Mouse (Mus musculus) E14TG2a.4 (cell line): Measurements from ENCODE around the gene Tbcb.

ENCODE experiments used
- CTCF ChIP-seq: conservative IDR thresholded peaks from 2 replicates; pipeline ENCODE4 v1.5.1; 2014; ENCODE audit warnings: low read length
- NANOG ChIP-seq: IDR thresholded peaks from 2 replicates; pipeline ENCODE4 v1.6.1; 2014; ENCODE audit warnings: borderline replicate concordance, low read length, mixed read lengths
- POU5F1 ChIP-seq: IDR thresholded peaks from 2 replicates; pipeline ENCODE4 v1.6.1; 2014; ENCODE audit warnings: low read length, borderline replicate concordance

DNA sequence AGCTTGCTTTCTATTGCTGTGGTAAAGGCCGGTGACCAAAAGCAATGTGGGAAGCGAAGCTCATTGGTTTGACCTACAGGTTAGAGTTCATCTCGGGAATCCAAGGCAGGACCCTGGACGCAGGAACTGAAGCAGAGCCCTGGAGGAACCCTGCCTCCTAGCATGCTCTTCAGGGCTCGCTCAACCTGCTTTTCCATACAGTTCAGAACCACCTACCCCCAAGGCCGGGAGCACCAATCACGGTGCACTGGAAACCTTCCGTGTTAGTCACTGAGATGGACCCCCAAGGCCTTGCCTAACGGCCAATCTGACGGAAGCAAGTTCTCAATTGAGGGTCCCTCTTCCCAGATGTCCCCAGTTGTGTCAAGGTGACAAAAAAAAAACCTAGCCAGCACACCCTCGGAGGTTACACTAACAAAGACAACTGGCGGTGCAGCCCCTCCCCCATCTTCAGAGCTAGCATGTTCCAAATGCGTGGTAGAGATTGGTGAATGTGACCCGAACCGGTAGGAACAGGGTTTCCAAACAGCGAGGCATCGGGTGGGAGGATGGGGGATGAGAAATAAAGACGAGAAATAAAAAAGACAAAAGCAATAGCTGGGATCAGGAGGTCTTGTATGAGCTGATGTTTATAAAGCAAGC is 32.5 kb downstream of the Tbcb start:
- TF ChIP-seq CTCF (no peak; the same call in 1 of the 2 replicates), NANOG (no peak), POU5F1 (no peak)
